Mouse (Mus musculus) kidney, postnatal 25 days (tissue): ENCODE measurements at regions not wholly inside any gene's neighbourhood (a gene's known extent, or its start where the extent isn't known, plus 50 kb on each side); places are given as distances from the start of the nearest gene placed in this dataset.

Source experiments
- DNase-seq, 2 experiments: peaks; one replicate each; pipeline ENCODE4 v3.0.0; 2021; ENCODE audit warnings: mixed read lengths in 2 of 2

DNA sequence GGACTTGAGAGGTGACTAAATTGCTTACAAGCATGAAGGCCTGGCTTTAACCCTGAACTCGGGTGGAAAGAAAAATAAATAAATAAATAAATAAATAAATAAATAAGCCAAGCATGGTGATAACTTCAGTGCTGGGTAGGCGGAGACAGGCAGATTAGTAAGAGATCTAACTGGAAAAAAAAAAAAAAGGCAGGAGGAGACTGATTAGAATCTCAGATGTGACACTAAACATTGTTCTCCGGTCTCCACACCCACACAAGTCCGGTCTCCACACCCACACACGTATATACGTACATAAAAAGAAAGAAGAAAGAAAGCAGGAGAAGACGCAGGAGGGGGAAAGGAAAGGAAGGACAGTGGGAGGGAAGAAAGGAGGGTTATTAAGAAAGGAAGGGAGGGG, 267.8 kb downstream of the Dhx15 start:
- DNase-seq: no peak

DNA sequence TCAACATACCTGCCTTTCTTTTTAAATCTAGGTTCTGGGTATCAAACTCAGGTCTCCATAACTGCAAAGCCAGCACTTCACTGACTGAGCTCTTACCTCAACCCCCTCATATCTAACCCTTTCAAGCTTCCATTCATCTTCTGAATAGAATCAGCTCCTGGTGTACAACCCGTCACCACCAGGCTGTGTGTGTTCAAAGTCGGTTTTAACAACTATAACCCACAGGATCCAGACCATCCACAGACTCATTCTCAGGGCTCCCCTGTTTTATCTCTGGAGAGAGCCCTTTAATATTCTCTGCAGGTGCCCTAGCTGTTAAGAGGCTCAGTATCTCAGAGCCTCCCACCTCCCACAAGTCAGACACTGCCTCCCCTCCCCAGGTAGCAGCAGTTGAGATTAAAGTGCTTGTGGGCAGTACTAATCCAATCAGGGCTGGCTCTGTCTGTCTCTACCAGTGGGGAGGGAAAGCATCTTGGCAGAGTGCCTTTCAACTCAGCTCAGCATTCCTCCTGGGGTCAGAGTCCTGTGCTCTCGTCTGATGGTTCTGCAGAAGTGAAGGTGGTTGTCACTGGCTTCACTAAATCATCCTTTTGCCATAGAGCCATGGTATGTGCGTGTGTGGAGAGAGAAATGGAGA, 272.4 kb downstream of the Dhx15 start:
- peak; percentile 68 to 81 for DNase-seq

DNA sequence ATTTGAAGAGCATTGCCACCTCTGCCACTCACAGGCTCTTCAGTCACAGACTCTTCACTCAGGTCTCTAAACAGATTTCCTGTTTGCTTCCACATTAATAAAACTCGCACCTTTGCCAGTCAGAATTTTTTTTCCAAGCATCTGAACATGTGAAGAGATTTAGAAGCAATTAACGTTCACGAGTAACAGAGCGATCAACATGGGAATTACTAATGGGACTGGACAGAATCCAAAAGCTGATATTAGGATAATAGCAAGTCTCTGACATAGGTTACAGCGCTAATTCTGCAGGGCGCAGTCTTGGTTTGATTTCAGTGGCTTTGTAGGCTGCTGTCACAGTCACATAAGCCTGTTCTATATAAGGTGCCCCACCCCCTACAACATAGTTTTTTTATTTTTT, 275.6 kb downstream of the Dhx15 start:
- no peak for DNase-seq

DNA sequence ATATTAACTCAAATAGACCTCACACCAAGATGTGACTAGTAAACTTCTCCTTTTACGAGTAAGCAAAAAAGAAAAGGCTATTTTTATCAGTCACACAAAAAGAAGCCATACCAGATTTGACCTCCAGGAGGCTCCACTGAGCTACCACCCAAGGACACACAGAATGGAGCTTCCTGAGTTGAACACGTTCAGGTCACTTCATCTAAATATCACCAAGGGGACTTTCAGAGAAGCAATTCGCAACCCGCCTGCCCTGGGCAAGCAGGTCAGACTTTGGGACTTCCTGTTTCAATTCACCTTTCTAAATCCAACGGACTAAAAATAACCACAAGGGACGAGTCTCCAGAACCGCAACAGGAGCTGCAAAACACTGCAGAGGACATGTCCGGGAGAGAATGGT, 281.5 kb downstream of the Dhx15 start:
- DNase-seq: peak in 1 of 2 experiments; percentile 4

DNA sequence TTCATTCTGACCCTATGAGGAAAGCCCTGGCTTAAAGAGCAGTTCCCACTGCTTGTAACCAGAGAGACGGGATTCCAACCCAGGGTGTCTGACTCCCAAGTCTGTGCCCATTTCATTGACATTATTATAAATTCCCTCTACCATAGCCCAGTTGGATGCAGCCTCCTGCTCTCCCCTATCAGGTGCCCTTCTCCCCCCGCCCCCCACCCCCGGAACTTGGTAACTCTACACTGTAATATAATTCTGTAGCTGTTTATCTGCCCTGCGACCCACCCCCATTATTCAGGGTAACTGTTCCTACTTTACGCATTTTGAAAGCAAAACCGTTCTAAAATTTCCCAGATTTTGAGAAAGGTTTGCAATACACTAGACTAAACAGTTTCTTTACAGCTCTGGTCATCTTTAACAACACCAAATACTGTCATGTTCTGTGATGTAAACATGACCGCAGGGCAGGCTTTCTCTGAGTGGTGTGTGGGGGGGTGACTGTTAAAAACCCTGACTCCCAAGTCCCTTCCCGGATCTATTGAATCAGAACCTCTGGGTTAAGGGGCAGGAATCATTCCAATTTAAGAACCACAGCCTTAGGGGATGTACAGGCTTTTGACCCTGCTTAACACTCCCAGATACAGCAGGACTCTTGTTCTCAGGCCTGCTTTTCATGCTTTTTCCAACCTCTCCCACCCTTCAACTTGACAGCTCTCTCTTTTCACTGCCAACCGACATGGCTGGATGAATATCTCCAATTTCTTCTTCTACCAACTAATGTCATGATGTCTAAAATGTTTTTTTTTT, 283.8 kb downstream of the Dhx15 start:
- DNase-seq: no peak

DNA sequence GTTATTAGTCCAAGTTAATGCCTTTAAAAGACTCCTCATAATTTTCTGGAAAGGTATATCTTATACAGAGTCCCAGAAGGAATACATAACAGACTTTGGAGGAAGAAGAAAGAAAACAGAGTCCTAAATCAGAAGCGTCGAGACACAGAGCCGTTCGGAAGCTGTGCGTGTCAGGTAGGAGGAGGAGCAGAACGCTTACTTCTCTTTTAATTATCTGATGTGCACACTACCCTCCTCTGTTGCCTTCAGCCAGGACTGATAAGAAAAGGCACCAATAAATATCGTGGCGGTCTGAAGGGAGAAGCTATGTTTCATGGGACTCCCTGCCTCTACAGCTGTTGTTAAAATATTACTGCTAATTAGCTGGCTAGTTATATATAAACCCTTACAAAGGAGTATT, 296.2 kb downstream of the Dhx15 start:
- DNase-seq: no peak

DNA sequence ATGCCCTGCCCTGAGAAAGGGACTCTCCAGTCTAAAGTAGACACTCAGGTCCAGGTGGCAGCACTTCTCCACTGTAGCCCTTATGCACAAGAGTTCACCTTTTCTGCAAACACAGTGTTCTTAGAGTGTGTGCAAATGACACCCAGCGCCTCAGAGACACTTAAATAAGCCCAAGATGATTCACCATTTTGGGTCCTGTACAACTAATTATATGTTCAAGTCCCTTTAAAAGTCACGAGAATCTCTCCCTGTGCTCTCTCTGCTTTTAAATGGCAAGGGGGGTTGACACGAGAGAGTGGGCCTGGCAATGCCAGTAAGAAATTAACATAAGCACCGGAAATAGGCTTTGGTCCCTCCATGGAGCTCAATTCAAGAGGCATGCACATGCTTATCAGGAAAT, 299.0 kb downstream of the Dhx15 start:
- DNase-seq: no peak

DNA sequence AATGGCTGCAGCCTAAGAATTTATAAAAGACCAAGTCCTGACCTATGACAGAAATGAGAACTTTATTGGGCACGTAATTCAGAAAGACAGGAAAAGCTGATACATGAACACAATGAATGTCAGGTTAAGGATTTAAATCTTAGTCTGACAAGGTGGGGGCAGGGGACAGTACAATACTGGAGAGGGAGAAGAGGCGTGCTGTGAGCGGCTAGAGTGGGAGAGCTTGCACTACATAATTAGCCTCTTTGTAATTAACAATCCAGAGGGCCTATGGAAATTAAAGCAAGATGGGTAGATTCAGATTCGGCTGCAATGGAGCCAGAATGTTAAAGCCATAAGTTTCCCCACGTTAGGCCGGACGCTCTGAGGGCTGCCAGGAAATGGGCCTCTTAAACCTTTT, 301.9 kb downstream of the Dhx15 start:
- no peak for DNase-seq

DNA sequence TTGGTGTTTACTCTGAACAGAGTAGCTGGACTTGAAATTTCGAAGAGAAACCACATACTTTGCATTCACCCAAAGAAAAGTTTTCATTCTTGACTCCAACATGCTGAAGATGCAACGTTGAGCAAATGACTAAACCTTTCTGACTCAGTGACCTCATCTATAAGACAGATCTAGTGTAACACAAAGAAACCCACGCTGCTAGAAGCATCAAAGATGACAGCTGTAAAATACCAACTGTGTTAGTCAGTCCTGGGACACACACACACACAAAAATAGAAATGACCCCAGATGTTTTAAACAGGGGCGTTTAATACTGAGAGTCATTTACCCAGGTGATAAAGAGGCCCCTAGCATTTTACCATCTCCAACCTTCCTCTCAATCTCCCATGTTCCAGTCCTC, 307.7 kb downstream of the Dhx15 start:
- no peak for DNase-seq

DNA sequence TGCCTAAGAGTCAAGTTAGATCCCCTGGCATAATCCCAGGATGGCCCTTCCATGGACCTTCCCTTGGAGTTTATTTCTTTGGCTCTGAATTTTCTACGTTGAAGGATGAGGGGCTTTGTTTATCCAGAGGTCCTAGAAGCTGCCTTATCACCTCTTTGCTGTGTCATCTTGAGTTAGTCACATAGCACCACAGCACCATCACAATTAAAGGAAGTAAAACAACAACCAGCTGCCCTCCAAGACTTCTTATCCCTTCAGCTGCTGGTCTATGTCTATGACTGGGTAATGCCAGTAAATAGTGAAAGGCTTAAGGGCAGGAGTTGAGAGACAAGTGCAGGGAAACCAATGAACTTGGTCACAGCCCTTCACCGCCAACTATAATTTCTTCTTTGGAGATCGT, 308.1 kb downstream of the Dhx15 start:
- no peak for DNase-seq

DNA sequence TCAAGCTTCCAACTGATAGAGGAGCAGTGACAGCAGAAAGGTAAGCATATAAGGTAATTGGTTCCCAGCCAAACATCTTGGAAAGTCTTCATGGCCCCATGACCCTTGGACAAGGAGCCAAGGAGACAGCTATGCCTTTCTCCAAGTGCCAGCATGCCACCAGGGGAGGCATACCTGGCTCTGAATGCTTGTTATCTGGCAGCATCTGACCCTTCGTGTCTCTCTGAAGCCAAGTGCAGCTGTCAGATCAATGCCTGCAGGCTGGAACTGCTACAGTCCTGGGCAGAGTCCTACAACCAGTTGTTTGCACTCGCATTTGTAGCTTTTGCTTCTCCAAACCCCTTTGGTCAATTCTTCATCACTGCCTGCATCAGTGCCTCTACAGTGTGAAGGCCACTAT, 309.3 kb upstream of the Ppargc1a start:
- no peak for DNase-seq

DNA sequence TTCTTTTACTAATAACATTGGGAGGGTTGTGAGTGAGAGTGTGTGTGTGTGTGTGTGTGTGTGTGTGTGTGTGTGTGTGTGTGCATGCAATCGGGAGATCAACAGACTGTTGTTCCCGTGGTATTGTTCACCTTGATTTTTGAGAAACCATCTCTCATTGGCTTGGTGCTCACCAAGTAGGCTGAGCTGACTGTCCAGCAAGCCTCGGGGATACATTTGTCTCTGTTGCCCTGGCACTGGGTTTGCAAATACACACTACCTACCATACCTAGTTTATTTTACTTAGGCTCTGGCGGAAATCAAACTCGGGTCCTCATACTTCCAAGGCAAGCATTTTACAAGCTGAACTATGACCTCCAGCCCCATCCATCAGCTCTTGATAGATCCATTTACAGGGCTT, 306.0 kb upstream of the Ppargc1a start:
- no peak for DNase-seq

DNA sequence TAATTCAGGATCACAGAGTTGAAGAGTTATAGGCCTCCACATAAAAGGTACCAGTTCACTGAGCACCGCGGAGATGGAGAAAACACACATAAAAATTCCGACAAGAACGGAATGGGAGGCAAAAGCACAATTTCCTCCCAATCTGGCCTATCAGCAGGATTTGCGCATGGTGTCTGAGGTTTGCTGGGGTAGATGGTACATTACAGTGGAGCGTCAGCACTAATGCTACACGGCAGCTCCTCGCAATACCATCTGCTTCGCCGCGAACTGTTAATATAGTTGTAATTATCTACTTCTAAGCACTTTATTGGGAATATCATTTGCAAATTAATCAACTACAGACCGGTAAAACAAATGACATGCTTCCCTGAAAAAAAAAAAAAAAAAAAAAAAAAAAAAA, 304.2 kb upstream of the Ppargc1a start:
- DNase-seq: no peak

DNA sequence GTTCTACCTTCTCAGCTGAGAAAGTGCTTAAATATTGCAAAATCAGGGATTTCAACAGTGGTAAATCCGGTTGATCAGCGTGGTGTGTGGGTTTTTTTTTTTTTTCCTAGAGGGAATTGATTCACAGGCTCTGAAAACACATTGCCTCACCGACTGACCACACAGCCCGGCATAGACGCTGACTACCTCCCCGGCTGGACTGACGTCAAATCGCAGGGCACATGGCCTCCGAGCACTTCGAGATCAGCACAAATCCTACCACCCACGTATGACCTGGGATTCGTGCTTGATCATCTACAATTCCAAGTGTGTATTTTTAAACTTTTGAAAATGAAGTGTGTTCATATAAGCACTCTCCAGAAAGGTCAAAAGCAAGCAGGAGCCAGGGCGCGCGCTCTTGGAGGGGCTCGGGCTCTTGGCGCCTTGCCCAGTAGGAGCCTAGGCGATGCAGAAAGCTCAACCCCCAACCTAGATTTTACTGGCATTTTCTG, 300.7 kb upstream of the Ppargc1a start:
- peak in 1 of 2 experiments; percentile 42 for DNase-seq

DNA sequence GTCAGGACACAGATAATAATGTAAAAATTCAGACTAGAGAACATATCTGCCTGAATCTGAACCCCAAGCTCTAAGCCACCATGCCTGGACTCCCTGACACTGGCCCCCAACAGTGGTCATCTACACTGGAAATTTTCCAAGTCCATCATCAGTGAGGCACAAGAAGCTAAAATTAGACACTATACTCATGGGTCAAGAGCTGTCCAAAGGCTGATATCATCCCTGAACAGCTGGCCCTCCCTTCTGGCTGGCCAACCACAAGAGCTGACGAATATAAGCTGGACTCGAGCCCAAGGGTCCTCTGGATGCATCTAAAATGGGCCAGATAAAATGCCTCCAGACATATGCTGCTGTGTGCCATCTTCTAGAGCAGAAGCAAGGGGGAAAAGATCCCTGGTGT, 298.5 kb upstream of the Ppargc1a start:
- no peak for DNase-seq

DNA sequence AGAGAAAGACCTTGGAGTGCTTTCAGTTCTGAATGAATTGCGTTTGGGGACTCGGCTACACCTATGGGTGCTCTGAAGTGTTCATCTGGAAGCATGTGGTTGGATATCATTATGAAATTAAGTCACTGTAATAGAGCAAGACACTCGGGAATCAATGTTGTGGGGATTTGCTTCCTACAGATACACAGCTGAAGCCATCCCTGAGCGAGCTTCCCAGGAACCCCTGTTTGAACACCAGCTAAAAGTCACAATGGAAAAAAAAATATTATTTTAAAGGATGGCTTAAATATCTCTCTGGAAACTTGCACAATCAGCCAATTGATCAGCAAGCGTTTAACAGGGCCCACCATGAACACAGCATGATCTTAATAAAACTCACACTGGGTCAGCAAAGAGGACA, 293.0 kb upstream of the Ppargc1a start:
- DNase-seq: no peak

DNA sequence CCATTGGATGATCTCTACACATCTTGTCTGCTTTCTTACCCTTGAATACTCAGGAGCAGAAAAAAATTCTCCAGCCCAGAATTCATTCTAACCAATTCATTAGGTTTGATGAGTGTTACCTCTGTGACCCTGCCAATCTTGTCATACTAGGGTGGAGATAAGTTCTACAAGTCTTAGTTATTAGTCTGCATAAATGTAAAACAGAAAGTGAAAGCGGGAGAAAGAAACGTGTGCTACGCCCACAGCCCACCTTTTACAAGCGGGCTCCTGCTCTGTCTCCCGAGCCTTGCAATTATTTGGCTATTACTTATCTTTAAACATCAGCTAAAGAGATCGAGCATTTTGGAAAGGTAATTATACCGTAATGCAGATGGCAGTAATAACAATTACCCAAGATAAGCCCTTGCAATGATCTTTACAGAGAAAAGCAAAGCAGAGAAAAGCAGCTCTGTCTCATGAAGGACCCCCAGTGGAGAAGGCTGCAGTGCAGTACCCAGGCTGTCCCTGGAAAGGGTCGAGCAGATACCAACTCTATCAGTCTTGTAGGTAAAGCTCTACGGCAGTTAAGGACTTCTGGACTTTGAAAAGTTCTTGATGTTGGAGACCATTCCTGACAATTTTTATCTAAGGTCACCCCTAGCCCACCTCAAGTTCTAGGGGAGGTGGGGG, 286.1 kb upstream of the Ppargc1a start:
- no peak for DNase-seq

DNA sequence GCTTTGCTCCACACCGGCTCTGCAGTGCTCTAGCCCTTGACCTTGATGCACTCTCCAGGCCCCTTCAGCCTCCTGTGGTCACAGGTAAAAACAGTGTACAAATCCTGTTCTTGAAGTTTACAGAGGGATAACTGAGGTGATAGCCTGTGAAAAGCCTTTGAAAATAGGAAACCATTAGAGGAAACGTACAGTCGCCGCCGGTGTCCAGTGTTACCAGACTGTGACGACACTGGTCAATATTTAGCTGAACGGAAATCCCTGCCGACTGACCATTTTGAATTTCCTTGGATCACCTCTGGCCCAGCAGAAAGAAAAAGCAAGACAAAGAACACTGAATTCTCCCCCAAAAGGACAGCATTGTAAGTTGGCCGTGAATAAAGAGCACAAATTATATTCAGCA, 282.6 kb upstream of the Ppargc1a start:
- no peak for DNase-seq

DNA sequence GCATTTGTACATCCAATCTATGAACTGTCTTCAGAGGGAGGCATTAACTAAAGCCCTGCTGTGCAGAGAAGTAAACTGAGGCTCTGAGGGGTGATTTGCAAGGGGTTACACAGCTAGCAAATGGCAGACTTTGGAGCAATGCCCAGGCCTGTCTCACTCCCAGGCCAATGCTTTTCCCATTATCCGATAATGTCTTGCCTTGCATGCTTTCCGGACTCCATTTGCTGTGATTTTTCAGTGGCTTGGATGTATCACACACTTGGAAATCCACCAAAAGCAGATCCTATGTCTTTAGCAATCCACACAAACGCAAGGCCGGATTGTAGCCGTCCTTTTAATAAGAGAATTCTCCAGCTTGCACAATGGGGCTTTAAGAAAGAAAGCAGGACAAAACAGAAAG, 281.7 kb upstream of the Ppargc1a start:
- DNase-seq: no peak

DNA sequence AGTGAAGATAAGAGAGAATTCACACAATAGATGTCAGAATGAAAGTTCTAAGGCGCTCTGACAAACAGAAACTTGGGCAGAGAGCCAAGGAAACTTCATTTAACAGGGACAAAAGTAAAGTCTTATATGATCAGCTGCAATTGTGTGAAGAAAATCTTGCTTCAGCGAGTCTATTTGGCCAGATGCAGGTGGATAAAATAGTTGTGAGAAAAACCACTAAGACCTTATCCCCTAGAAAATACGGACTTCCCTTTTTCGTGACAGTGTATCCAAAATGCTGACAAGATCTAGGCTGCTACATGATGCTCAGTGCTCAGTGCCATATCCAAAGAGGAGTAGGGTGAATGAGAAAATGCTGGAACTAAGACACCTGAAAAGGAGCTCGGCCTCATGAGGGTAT, 274.7 kb upstream of the Ppargc1a start:
- DNase-seq: no peak

DNA sequence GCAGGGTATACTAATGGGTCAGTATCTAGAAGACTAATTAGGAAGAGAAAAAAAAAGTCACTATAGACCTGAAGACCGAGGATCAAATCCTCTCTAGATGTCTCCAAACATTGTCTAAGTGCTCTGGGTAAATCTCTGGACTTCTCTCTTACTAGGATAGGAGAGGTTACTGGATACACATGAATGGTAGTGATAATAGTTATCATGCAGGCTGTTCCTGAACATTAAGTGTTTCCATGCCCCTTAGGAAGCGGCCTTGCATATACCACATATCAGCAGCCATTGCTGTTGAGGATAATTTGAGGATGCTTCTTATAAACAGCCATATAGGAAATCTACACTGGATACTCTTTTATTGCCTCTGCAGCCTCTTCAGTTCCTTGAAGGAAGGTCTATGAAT, 274.2 kb upstream of the Ppargc1a start:
- no peak for DNase-seq

DNA sequence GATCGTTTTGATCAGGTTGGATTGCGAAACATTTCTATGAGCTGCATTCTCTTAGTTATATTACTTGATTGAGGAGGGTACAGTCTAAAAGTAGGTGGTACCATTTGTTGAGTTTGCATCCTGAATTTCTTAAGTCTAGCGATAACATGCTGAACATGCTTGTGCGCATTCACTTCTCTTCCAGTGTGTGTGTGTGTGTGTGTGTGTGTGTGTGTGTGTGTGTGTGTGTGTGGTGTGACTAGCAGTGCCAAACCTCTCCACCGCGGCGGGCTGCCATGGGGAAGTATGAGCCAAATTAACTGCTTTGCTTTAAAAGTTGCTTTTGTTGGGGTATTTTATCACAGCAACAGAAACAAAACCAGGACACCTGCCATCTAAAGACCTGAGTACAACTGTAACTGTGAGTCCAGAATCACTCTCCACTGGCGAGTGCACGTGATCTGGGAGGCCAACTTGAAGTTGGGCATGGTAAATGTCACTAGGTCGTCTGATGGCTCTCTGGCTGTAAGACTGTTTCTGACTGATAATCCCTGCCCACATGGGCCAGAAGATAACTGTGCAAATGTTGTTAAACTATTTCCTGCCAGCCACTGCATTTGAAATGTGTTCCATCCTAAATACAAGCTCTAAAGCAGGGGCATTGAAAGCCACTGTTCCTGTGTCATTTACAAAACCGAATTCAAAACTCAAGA, 273.3 kb upstream of the Ppargc1a start:
- no peak for DNase-seq

DNA sequence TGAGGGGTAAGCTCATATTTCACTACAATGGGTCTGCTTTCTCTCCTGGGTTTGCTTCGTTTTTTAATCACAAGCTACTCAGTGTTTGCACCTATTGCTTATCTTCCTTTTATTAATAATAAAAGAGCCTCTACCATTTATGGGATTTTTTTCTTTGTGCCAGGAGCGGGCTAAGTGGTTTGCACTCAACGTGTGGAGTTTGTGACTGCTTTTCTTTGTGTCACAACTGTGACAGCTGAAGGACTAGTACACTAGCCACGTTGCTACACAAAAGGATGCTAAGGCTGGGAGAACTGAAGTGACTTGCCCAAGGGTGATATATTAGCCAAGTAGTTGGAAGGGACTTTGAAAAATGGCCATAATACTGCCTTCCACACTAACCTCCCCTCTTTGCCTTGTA, 271.8 kb upstream of the Ppargc1a start:
- DNase-seq: no peak
